Mouse (Mus musculus): ENCODE measurements around the gene Psg20. TPM values are rescaled to one million over a fixed set of nuclear protein-coding genes. Genes with fewer than 3 reads are reported as not detected.

Gene Psg20
- polyA plus RNA-seq, 1 experiment from 2014 or later: not detected

Other genes starting within 250 kb of the Psg20 start
- gene Psg26, start 202.0 kb downstream of the Psg20 start, polyA plus RNA-seq (2015; fragmentation: Nextera tagmentation; extraction: Ambion mirVana): not detected in 2 replicates
- gene Psg25, start 153.9 kb downstream of the Psg20 start, polyA plus RNA-seq (2015; fragmentation: Nextera tagmentation; extraction: Ambion mirVana): not detected in 2 replicates
- gene Psg27, start 118.9 kb downstream of the Psg20 start, polyA plus RNA-seq (2015; fragmentation: Nextera tagmentation; extraction: Ambion mirVana): not detected in 2 replicates
- gene Psg23, start 69.7 kb downstream of the Psg20 start, polyA plus RNA-seq (2015; fragmentation: Nextera tagmentation; extraction: Ambion mirVana): not detected in 2 replicates
- gene Psg21, start 29.5 kb downstream of the Psg20 start, polyA plus RNA-seq (2015; fragmentation: Nextera tagmentation; extraction: Ambion mirVana): not detected in 2 replicates
- not detected in 2 replicates for gene Psg22, start 31.9 kb upstream of the Psg20 start, polyA plus RNA-seq (2015; fragmentation: Nextera tagmentation; extraction: Ambion mirVana)
- gene Psg19, start 112.3 kb upstream of the Psg20 start, polyA plus RNA-seq (2015; fragmentation: Nextera tagmentation; extraction: Ambion mirVana): not detected in 2 replicates
- not detected in 2 replicates for gene Psg17, start 135.4 kb upstream of the Psg20 start, polyA plus RNA-seq (2015; fragmentation: Nextera tagmentation; extraction: Ambion mirVana)
- gene Mill2, start 153.8 kb upstream of the Psg20 start, polyA plus RNA-seq (2015; fragmentation: Nextera tagmentation; extraction: Ambion mirVana): 0.45 and 0.53 TPM in 2 replicates
- 13.7 TPM in 2 replicates for gene Pglyrp1, start 185.1 kb upstream of the Psg20 start, polyA plus RNA-seq (2015; fragmentation: Nextera tagmentation; extraction: Ambion mirVana)
- gene Ccdc61, start 224.2 kb upstream of the Psg20 start, polyA plus RNA-seq (2015; fragmentation: Nextera tagmentation; extraction: Ambion mirVana): 23.5 and 23.6 TPM in 2 replicates
- 14.9 and 15.8 TPM in 2 replicates for gene Nova2, start 239.7 kb upstream of the Psg20 start, polyA plus RNA-seq (2015; fragmentation: Nextera tagmentation; extraction: Ambion mirVana)